Mouse (Mus musculus) intestine, embryonic 16.5 days (tissue): ENCODE measurements around the gene Hsf4. TPM values are rescaled to one million over a fixed set of nuclear protein-coding genes. Genes with fewer than 3 reads are reported as not detected.

Experiments
- ATAC-seq: fragments of 200-750 bp; cut with Nextera tagmentation; 2 replicates; pipeline ENCODE4 v1.8.0; 2017; ENCODE audit warnings: moderate TSS enrichment, moderate library complexity
- H3K27ac ChIP-seq: fragments of 300-500 bp; sonication (generic); 2 replicates; pipeline ENCODE4 v1.5.1; 2014; ENCODE audit warnings: mild to moderate bottlenecking, low read length
- H3K27me3 ChIP-seq: fragments of 300-500 bp; sonication (generic); replicated peaks from 2 replicates; pipeline ENCODE4 v1.6.1; 2014; ENCODE audit warnings: low read length, control low read depth, mixed read lengths; ENCODE audit not compliant: control insufficient read depth, insufficient read depth
- H3K36me3 ChIP-seq: fragments of 300-500 bp; sonication (generic); 2 replicates; pipeline ENCODE4 v1.6.1; 2014; ENCODE audit warnings: low read length, control low read depth; ENCODE audit not compliant: control insufficient read depth, insufficient read depth
- H3K4me1 ChIP-seq: fragments of 300-500 bp; sonication (generic); 2 replicates; pipeline ENCODE4 v1.6.1; 2014; ENCODE audit warnings: low read length, control low read depth, mixed read lengths; ENCODE audit not compliant: control insufficient read depth, insufficient read depth
- H3K4me2 ChIP-seq: fragments of 300-500 bp; sonication (generic); 2 replicates; pipeline ENCODE4 v1.6.1; 2014; ENCODE audit warnings: low read depth, low read length, control low read depth
- H3K4me3 ChIP-seq: fragments of 300-500 bp; sonication (generic); 2 replicates; pipeline ENCODE4 v1.5.1; 2014; ENCODE audit warnings: mild to moderate bottlenecking, low read length
- H3K9ac ChIP-seq: fragments of 300-500 bp; sonication (generic); 2 replicates; pipeline ENCODE4 v1.6.1; 2014; ENCODE audit warnings: low read depth, low read length
- H3K9me3 ChIP-seq: fragments of 300-500 bp; sonication (generic); 2 replicates; pipeline ENCODE4 v1.6.1; 2016; ENCODE audit warnings: low read length, control low read depth; ENCODE audit not compliant: control insufficient read depth
- WGBS: fragments of 180-500 bp; shearing (Covaris S2); extraction: QIAGEN DNeasy Blood & Tissue Kit; methylation state at CpG from one replicate; pipeline ENCODE4 v1.1.7; 2014; 5-methylcytosine and 5-hydroxymethylcytosine counted together
- polyA plus RNA-seq: library from polyadenylated mRNA; unstranded; fragments of >200 nt; fragmentation: Nextera tagmentation; extraction: Ambion mirVana; gene quantifications from 2 replicates; pipeline ENCODE4 v1.2.1, GENCODE M21; 2015

Gene Hsf4
- polyA plus RNA-seq, 1 experiment from 2014 or later: 0.17 TPM

GRCm38 (mm10) chr8:105235206-105235605 is 34.4 kb upstream of the Hsf4 start:
- 67% methylated on average over 1 of the region's 1 CpGs for WGBS
- Histone ChIP-seq H3K27ac (no peak overlapping the region), H3K4me3 (no peak overlapping the region), H3K4me1 (peaks cover 5% of the 10 kb centered on the region; the same call in 1 of the 2 replicates), H3K4me2 (no peak overlapping the region), H3K9me3 (no peaks in the 10 kb centered on the region), H3K36me3 (peaks cover 15% of the 10 kb centered on the region), H3K27me3 (no peaks in the 10 kb centered on the region), H3K9ac (no peak overlapping the region)
- ATAC-seq: no peak

GRCm38 (mm10) chr8:105237442-105238142 is 32.0 kb upstream of the Hsf4 start:
- no peak for ATAC-seq
- no peaks in the 10 kb centered on the region for H3K27me3 ChIP-seq
- no peaks in the 10 kb centered on the region for H3K9me3 ChIP-seq
- H3K36me3 ChIP-seq: peaks cover 19% of the 10 kb centered on the region
- H3K27ac ChIP-seq: no peak overlapping the region
- H3K4me2 ChIP-seq: no peak overlapping the region
- H3K4me3 ChIP-seq: no peak overlapping the region
- peaks cover 5% of the 10 kb centered on the region; the same call in 1 of the 2 replicates for H3K4me1 ChIP-seq
- 87% methylated on average over 14 of the region's 14 CpGs for WGBS
- no peak overlapping the region for H3K9ac ChIP-seq

GRCm38 (mm10) chr8:105241016-105241415 is 28.6 kb upstream of the Hsf4 start:
- H3K27me3 ChIP-seq: no peaks in the 10 kb centered on the region
- no peak for ATAC-seq
- H3K36me3 ChIP-seq: peaks cover 20% of the 10 kb centered on the region
- no peaks in the 10 kb centered on the region for H3K9me3 ChIP-seq
- no peak overlapping the region for H3K4me3 ChIP-seq
- WGBS: 93% methylated on average over 7 of the region's 7 CpGs
- H3K4me1 ChIP-seq: no peaks in the 10 kb centered on the region
- no peak overlapping the region for H3K27ac ChIP-seq
- no peak overlapping the region for H3K4me2 ChIP-seq
- H3K9ac ChIP-seq: no peak overlapping the region

- Histone ChIP-seq H3K4me2 (no peak overlapping the region), H3K9ac (no peak overlapping the region), H3K4me1 (peaks cover 16% of the 10 kb centered on the region), H3K9me3 (no peaks in the 10 kb centered on the region), H3K36me3 (peaks cover 4% of the 10 kb centered on the region; the same call in 1 of the 2 replicates), H3K4me3 (no peak overlapping the region), H3K27ac (no peak overlapping the region), H3K27me3 (no peaks in the 10 kb centered on the region)
- WGBS: 90% methylated on average over 6 of the region's 6 CpGs
- no peak for ATAC-seq
Observed at GRCm38 (mm10) chr8:105251954-105252353, 17.6 kb upstream of the Hsf4 start.

GRCm38 (mm10) chr8:105252680-105253537 is 16.7 kb upstream of the Hsf4 start:
- 80% methylated on average over 10 of the region's 10 CpGs for WGBS

GRCm38 (mm10) chr8:105253766-105254151 is 15.8 kb upstream of the Hsf4 start:
- 0 out of 2 replicates have a peak, but pooled peaks have one; percentile 8 for ATAC-seq
- peak overlapping the region; percentile 83; the same call in 1 of the 2 replicates for H3K9ac ChIP-seq
- WGBS: 38% methylated on average over 20 of the region's 20 CpGs

More at GRCm38 (mm10) chr8:105252680-105253537, 16.7 kb upstream of the Hsf4 start:
- Histone ChIP-seq H3K4me2 (no peak overlapping the region), H3K4me3 (no peak overlapping the region), H3K36me3 (peaks cover 4% of the 10 kb centered on the region; the same call in 1 of the 2 replicates), H3K9ac (no peak overlapping the region), H3K27me3 (no peaks in the 10 kb centered on the region), H3K4me1 (peaks cover 16% of the 10 kb centered on the region), H3K27ac (no peak overlapping the region), H3K9me3 (no peaks in the 10 kb centered on the region)
- ATAC-seq: no peak

GRCm38 (mm10) chr8:105254152-105254965 is 15.2 kb upstream of the Hsf4 start:
- Histone ChIP-seq H3K4me1 (peaks cover 23% of the 10 kb centered on the region), H3K36me3 (peaks cover 4% of the 10 kb centered on the region; the same call in 1 of the 2 replicates), H3K4me2 (peak overlapping the region; percentile 98), H3K27ac (peak overlapping the region; percentile 81), H3K9me3 (no peaks in the 10 kb centered on the region), H3K4me3 (peak overlapping the region; percentile 71), H3K9ac (peak overlapping the region; percentile 83), H3K27me3 (peaks cover 9% of the 10 kb centered on the region)
- WGBS: under 1% methylated on average over 70 of the region's 74 CpGs
- ATAC-seq: peak; percentile 91

More at GRCm38 (mm10) chr8:105253766-105254151, 15.8 kb upstream of the Hsf4 start:
- Histone ChIP-seq H3K4me3 (peak overlapping the region; percentile 71), H3K27ac (0 out of 2 replicates have a peak overlapping the region, but pooled peaks have one; percentile 10), H3K9me3 (no peaks in the 10 kb centered on the region), H3K4me2 (peak overlapping the region; percentile 98), H3K36me3 (peaks cover 4% of the 10 kb centered on the region; the same call in 1 of the 2 replicates), H3K27me3 (peaks cover 4% of the 10 kb centered on the region; the same call in 1 of the 2 replicates), H3K4me1 (peaks cover 17% of the 10 kb centered on the region)

GRCm38 (mm10) chr8:105254966-105255350 is 14.6 kb upstream of the Hsf4 start, which contains the start of gene B3gnt9:
Gene B3gnt9 (minus strand): TSS chr8:105255153.
- Histone ChIP-seq H3K4me1 (peaks cover 29% of the 10 kb centered on the region), H3K36me3 (peaks cover 4% of the 10 kb centered on the region; the same call in 1 of the 2 replicates), H3K27me3 (peaks cover 12% of the 10 kb centered on the region), H3K9ac (peak within 1 kb of the TSS; percentile 83), H3K4me2 (peak within 1 kb of the TSS; percentile 98), H3K27ac (peak within 1 kb of the TSS; percentile 81), H3K9me3 (no peaks in the 10 kb centered on the region), H3K4me3 (peak within 1 kb of the TSS; percentile 71)
- WGBS: 2% methylated on average over 14 of the region's 14 CpGs
- ATAC-seq: peak; percentile 82
